Mouse (Mus musculus) heart, postnatal 4 days (tissue): ENCODE measurements at regions not wholly inside any gene's neighbourhood (a gene's known extent, or its start where the extent isn't known, plus 50 kb on each side); places are given as distances from the start of the nearest gene placed in this dataset.

Experiments used
- DNase-seq: peaks from one replicate; pipeline ENCODE4 v3.0.0; 2021

DNA sequence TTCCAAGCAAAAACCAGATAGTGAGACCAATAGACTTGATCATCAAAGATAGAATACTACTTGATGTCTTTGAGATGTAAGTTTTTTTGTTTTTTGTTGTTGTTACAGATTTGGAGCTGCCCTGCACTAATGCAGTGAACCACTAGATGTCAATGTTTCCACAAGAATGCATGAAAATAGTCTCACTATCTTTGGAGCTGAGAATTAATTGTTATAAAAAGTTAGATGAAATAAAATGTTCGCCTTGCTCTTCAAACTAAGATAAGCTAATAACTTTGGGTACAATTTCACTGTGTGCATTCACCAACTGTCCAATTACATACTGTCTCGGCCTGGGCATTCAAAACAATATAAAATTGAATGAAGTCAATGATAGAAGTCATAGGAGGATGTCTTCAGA lies 223.2 kb upstream of the Agtr1b start:
- DNase-seq: peak; percentile 43

- no peak for DNase-seq
These were observed 184.6 kb upstream of the Agtr1b start for GRCm38 (mm10) chr3:20551563-20551962.

DNA sequence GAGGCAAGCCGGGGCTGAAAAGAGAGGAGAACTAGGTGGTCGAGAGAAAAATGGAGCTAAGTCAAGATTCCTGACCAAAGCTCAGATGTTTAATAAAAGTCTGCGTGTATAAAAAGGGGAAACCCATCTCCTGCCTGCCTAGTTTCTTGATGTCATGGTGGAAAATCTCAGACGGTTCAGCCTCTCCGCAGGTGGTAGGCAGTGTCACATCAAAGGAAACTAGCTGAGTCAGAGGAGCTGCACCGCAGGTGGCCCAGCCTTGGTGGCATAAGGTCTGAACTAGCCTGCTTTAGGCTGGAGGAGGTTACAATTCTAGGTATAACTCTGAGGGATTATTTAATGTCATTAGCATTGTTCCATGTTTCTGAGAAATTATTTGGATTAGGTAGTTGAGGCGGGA lies 177.0 kb upstream of the Agtr1b start:
- no peak for DNase-seq

GRCm38 (mm10) chr3:20538492-20539004 lies 171.6 kb upstream of the Agtr1b start:
- DNase-seq: no peak

GRCm38 (mm10) chr3:20520738-20521137 lies 153.8 kb upstream of the Agtr1b start:
- DNase-seq: peak; percentile 42

DNA sequence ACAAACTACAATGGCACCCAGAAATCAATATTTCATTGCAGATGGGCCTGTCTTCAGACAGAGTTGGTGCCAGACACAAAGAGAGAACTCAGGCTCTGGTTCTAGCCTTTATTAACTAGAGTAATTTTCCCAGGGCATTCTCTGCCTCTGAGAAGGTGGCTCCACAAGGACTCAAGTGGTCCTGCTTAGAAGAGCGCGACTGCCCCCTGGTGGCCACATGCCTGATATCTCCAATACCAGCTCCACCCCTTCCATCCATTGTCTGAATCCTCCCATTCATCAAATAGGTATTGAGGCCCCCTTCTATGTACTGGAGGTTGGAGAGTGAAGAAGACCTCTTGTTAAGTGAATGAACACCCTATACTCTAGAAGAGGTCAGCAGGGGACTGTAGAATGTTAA lies 142.2 kb upstream of the Agtr1b start:
- peak; percentile 84 for DNase-seq

GRCm38 (mm10) chr3:20505546-20505945 lies 138.6 kb upstream of the Agtr1b start:
- DNase-seq: peak; percentile 7
